Comparison of ENCODE assay signal across 15 mouse cellular contexts in genomic region chr17:16704199-16704598, GRCm38 (mm10).
"Had no signal": no experiment of that assay in that cellular context is flagged by ENCODE, and none has a peak within 500 bp of the region (broad histone marks: within the 10 kb centered on the region; RNA-seq: fewer than 3 reads in every experiment).

No protein-coding gene starts in this region.

- DNase-seq: kidney, adult 8-10 months; kidney, postnatal 10 days; kidney, postnatal 36 days; layer of hippocampus, postnatal 36 days; liver, embryonic 13.5 days; lung, adult 2 months; lung, postnatal 14 days; lung, postnatal 4 days; midbrain, embryonic 14.5 days; thymus, adult 2 months; thymus, postnatal 14 days had no signal

- H3K27me3 ChIP-seq: kidney, embryonic 15.5 days; liver, embryonic 13.5 days had no signal

- H3K9ac ChIP-seq: kidney, embryonic 15.5 days; liver, embryonic 13.5 days had no signal

- H3K4me1 ChIP-seq: kidney, embryonic 15.5 days; liver, embryonic 13.5 days had no signal

- H3K36me3 ChIP-seq: kidney, embryonic 15.5 days; liver, embryonic 13.5 days had no signal

- H3K4me3 ChIP-seq: kidney, embryonic 15.5 days; layer of hippocampus, adult 2 months; left cerebral cortex, adult 2 months; liver, embryonic 13.5 days had no signal

- H3K4me2 ChIP-seq: kidney, embryonic 15.5 days; liver, embryonic 13.5 days; midbrain, embryonic 11.5 days had no signal

- H3K9me3 ChIP-seq: kidney, embryonic 15.5 days; liver, embryonic 13.5 days had no signal

- H3K27ac ChIP-seq: kidney, embryonic 15.5 days; layer of hippocampus, adult 2 months; left cerebral cortex, adult 2 months; liver, embryonic 13.5 days had no signal
